Mouse (Mus musculus) embryo, embryonic 11 days (tissue): ENCODE results near the gene Tpcn1.

Source experiments
- DNase-seq: peaks from one replicate; pipeline ENCODE4 v3.0.0-alpha.2; 2015

Gene Tpcn1

GRCm38 (mm10) chr5:120577935-120578441, 10.5 kb downstream of the Tpcn1 start:
- peak; percentile 50 for DNase-seq

- DNase-seq: no peak
These were observed 11.6 kb downstream of the Tpcn1 start for GRCm38 (mm10) chr5:120576781-120577301.

GRCm38 (mm10) chr5:120574469-120575063, 13.9 kb downstream of the Tpcn1 start:
- no peak for DNase-seq

GRCm38 (mm10) chr5:120571056-120571740, 17.3 kb downstream of the Tpcn1 start:
- no peak for DNase-seq

GRCm38 (mm10) chr5:120570289-120570897, 18.1 kb downstream of the Tpcn1 start:
- no peak for DNase-seq

- DNase-seq: no peak
These were observed 18.7 kb downstream of the Tpcn1 start for GRCm38 (mm10) chr5:120569791-120570190.

- DNase-seq: no peak
These were observed 19.5 kb downstream of the Tpcn1 start for GRCm38 (mm10) chr5:120568964-120569363.

GRCm38 (mm10) chr5:120568336-120568768, 20.1 kb downstream of the Tpcn1 start:
- DNase-seq: no peak

GRCm38 (mm10) chr5:120567761-120568211, 20.7 kb downstream of the Tpcn1 start:
- no peak for DNase-seq

GRCm38 (mm10) chr5:120567253-120567701, 21.2 kb downstream of the Tpcn1 start:
- DNase-seq: peak; percentile 84

- DNase-seq: no peak
These were observed 21.7 kb downstream of the Tpcn1 start for GRCm38 (mm10) chr5:120566681-120567252.

- no peak for DNase-seq
These were observed 22.4 kb downstream of the Tpcn1 start for GRCm38 (mm10) chr5:120566101-120566500.

- DNase-seq: no peak
These were observed 23.1 kb downstream of the Tpcn1 start for GRCm38 (mm10) chr5:120565171-120565905.

- no peak for DNase-seq
These were observed 24.6 kb downstream of the Tpcn1 start for GRCm38 (mm10) chr5:120563914-120564311.

- peak; percentile 77 for DNase-seq
These were observed 25.2 kb downstream of the Tpcn1 start for GRCm38 (mm10) chr5:120562956-120563913.

- DNase-seq: peak; percentile 74
These were observed 27.7 kb downstream of the Tpcn1 start for GRCm38 (mm10) chr5:120560616-120561311.

GRCm38 (mm10) chr5:120560129-120560615, 28.3 kb downstream of the Tpcn1 start:
- no peak for DNase-seq

GRCm38 (mm10) chr5:120558762-120559161, 29.7 kb downstream of the Tpcn1 start:
- DNase-seq: no peak

- no peak for DNase-seq
These were observed 30.4 kb downstream of the Tpcn1 start for GRCm38 (mm10) chr5:120558041-120558440.

GRCm38 (mm10) chr5:120555871-120556270, 32.6 kb downstream of the Tpcn1 start:
- DNase-seq: no peak
